Mouse (Mus musculus): ENCODE results near the gene Ctu2.
A peak's percentile ranks its signal among the peaks of the same experiment; 100 is the strongest.

- TF ChIP-seq CTCF (IDR thresholded peaks at IDR 0.05; ENCODE audit: low read depth, low read length) = peak; percentile 28; the same call in 1 of the 2 replicates
- TF ChIP-seq POLR2AphosphoS5 (IDR thresholded peaks at IDR 0.05; ENCODE audit: insufficient replicate concordance, low read depth, low read length) = no peak
- no peak for TF ChIP-seq GATA1 (IDR thresholded peaks at IDR 0.05; ENCODE audit: borderline replicate concordance, low read length)
- TF ChIP-seq TAL1 (conservative IDR thresholded peaks at IDR 0.05; ENCODE audit: low read depth, low read length) = no peak
- TF ChIP-seq GATA2 (IDR thresholded peaks at IDR 0.05; ENCODE audit: borderline replicate concordance, low read depth, low read length) = no peak
These were observed 7.9 kb downstream of the Ctu2 start for GRCm38 (mm10) chr8:122483877-122484276.

All from G1E (cell line).